Mouse (Mus musculus) liver, embryonic 16.5 days (tissue): Measurements from ENCODE around the gene Gm20547. TPM values are rescaled to one million over a fixed set of nuclear protein-coding genes. Genes with fewer than 3 reads are reported as not detected.
A peak's percentile ranks its signal among the peaks of the same experiment; 100 is the strongest.

Experiments
- ATAC-seq: fragments of 200-750 bp; cut with Nextera tagmentation; 2 replicates; pipeline ENCODE4 v1.8.0; 2017; ENCODE audit warnings: low read depth, mild to moderate bottlenecking, moderate number of reproducible peaks, moderate library complexity
- H3K27ac ChIP-seq: fragments of 300-500 bp; sonication (generic); 2 replicates; pipeline ENCODE4 v1.5.1; 2014; ENCODE audit warnings: mild to moderate bottlenecking, low read length
- H3K27me3 ChIP-seq: fragments of 300-500 bp; sonication (generic); 2 replicates; pipeline ENCODE4 v1.6.1; 2014; ENCODE audit warnings: low read depth, low read length, mixed read lengths; ENCODE audit not compliant: control insufficient read depth, insufficient read depth
- H3K36me3 ChIP-seq: fragments of 300-500 bp; sonication (generic); 2 replicates; pipeline ENCODE4 v1.6.1; 2014; ENCODE audit warnings: mild to moderate bottlenecking; ENCODE audit not compliant: control insufficient read depth, insufficient read depth
- H3K4me1 ChIP-seq: fragments of 300-500 bp; sonication (generic); 2 replicates; pipeline ENCODE4 v1.6.1; 2014; ENCODE audit warnings: low read depth, low read length, mixed read lengths; ENCODE audit not compliant: control insufficient read depth
- H3K4me2 ChIP-seq: fragments of 300-500 bp; sonication (generic); 2 replicates; pipeline ENCODE4 v1.6.1; 2014; ENCODE audit warnings: low read depth, low read length, mixed read lengths
- H3K4me3 ChIP-seq: fragments of 300-500 bp; sonication (generic); 2 replicates; pipeline ENCODE4 v1.5.1; 2014; ENCODE audit warnings: low read depth, mild to moderate bottlenecking, low read length
- H3K9ac ChIP-seq: fragments of 300-500 bp; sonication (generic); 2 replicates; pipeline ENCODE4 v1.6.1; 2014; ENCODE audit warnings: low read depth, low read length
- H3K9me3 ChIP-seq: fragments of 300-500 bp; sonication (generic); replicated peaks from 2 replicates; pipeline ENCODE4 v1.6.1; 2016; ENCODE audit warnings: low read length; ENCODE audit not compliant: control insufficient read depth
- WGBS: fragments of 180-500 bp; shearing (Covaris S2); extraction: QIAGEN DNeasy Blood & Tissue Kit; methylation state at CpG from one replicate; pipeline ENCODE4 v1.1.7; 2014; ENCODE audit not compliant: insufficient replicate concordance; 5-methylcytosine and 5-hydroxymethylcytosine counted together
- microRNA-seq: library from miRNA; unstranded; fragments of <30 nt; microRNA quantifications from one replicate; pipeline ENCODE4, GENCODE M21; 2016
- polyA plus RNA-seq: library from polyadenylated mRNA; unstranded; fragments of >200 nt; fragmentation: Nextera tagmentation; extraction: Ambion mirVana; gene quantifications from 2 replicates; pipeline ENCODE4 v1.2.1, GENCODE M21; 2015

Gm20547 gene
- polyA plus RNA-seq, 1 experiment from 2014 or later: not detected

DNA sequence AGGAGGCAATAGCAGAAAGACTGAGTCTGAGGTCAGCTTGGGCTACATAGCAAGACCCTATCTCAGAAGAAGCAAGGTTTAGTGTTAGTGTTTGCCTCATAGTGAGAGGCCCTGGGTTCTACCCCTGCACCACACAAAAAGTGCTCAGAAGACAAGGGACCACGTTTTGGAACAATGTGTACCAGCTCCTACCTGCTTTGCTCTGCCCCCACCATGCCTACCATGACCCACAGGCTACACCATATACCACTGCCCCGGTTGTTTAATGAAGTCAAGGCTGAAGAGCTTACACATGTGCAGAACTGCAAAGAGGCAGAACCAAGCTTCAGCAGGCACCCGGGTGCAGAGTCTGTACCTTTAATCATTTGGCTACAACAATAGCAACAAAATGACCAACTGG lies 74.7 kb downstream of the Gm20547 start:
- Histone ChIP-seq H3K4me2 (no peak overlapping the region), H3K4me3 (no peak overlapping the region), H3K9ac (no peak overlapping the region), H3K27ac (no peak overlapping the region), H3K9me3 (peaks cover 4% of the 10 kb centered on the region), H3K4me1 (no peaks in the 10 kb centered on the region; the same call in 1 of the 2 replicates), H3K36me3 (no peaks in the 10 kb centered on the region), H3K27me3 (no peaks in the 10 kb centered on the region)
- no peak for ATAC-seq
- WGBS: 48% methylated on average over 3 of the region's 3 CpGs

Small RNAs within 50 kb of the gene (microRNA-seq; reads per million reads assigned to microRNA genes)
- gene Mir6970 (not detected), gene Mir6971 (3.0 reads per million, percentile 8 among the genes with 10 or more reads in this experiment), gene Mir6972 (2.0 reads per million)

Other genes with a start within 250 kb of the Gm20547 start
- gene Fkbpl, start 237.3 kb downstream of the Gm20547 start, polyA plus RNA-seq: 3.7 and 4.6 TPM in 2 replicates
- 17.7 and 17.8 TPM in 2 replicates for gene Atf6b, start 234.9 kb downstream of the Gm20547 start, polyA plus RNA-seq
- gene Tnxb, start 211.5 kb downstream of the Gm20547 start, polyA plus RNA-seq: 0.20 and 0.27 TPM in 2 replicates
- 19.6 and 26.6 TPM in 2 replicates for gene C4b, start 138.2 kb downstream of the Gm20547 start, polyA plus RNA-seq
- 0.70 and 4.9 TPM in 2 replicates for gene Cyp21a1, start 77.5 kb downstream of the Gm20547 start, polyA plus RNA-seq
- 10.7 and 11.7 TPM in 2 replicates for gene Stk19, start 45.1 kb downstream of the Gm20547 start, polyA plus RNA-seq
- gene Dxo, start 45.0 kb downstream of the Gm20547 start, polyA plus RNA-seq: 25.6 and 27.6 TPM in 2 replicates
- gene Skiv2l, start 31.8 kb downstream of the Gm20547 start, polyA plus RNA-seq: 24.8 and 27.3 TPM in 2 replicates
- 41.4 and 42.3 TPM in 2 replicates for gene Nelfe, start 31.7 kb downstream of the Gm20547 start, polyA plus RNA-seq
- 384 and 472 TPM in 2 replicates for gene Cfb, start 19.5 kb downstream of the Gm20547 start, polyA plus RNA-seq
- 0.26 and 0.37 TPM in 2 replicates for gene Zbtb12, start 2.6 kb downstream of the Gm20547 start, polyA plus RNA-seq
- 30.6 and 33.9 TPM in 2 replicates for gene C2, start 16.2 kb upstream of the Gm20547 start, polyA plus RNA-seq
- gene Ehmt2, start 16.4 kb upstream of the Gm20547 start, polyA plus RNA-seq: 12.4 and 15.2 TPM in 2 replicates
- gene Slc44a4, start 32.4 kb upstream of the Gm20547 start, polyA plus RNA-seq: 2.6 and 3.6 TPM in 2 replicates
- gene Neu1, start 49.2 kb upstream of the Gm20547 start, polyA plus RNA-seq: 17.8 and 20.6 TPM in 2 replicates
- gene Hspa1b, start 77.2 kb upstream of the Gm20547 start, polyA plus RNA-seq: 0.05 TPM in 1 of 2 replicates, not detected in the other
- gene Gm20481, start 87.9 kb upstream of the Gm20547 start, polyA plus RNA-seq: not detected in 2 replicates
- gene Hspa1a, start 90.1 kb upstream of the Gm20547 start, polyA plus RNA-seq: 0.87 and 1.5 TPM in 2 replicates
- 0.21 and 0.27 TPM in 2 replicates for gene Hspa1l, start 90.7 kb upstream of the Gm20547 start, polyA plus RNA-seq
- gene Lsm2, start 99.8 kb upstream of the Gm20547 start, polyA plus RNA-seq: 97.6 and 103 TPM in 2 replicates
- gene Vars, start 118.9 kb upstream of the Gm20547 start, polyA plus RNA-seq: 82.2 and 90.1 TPM in 2 replicates
- gene Vwa7, start 134.5 kb upstream of the Gm20547 start, polyA plus RNA-seq: 0.09 and 0.13 TPM in 2 replicates
- gene Sapcd1, start 146.0 kb upstream of the Gm20547 start, polyA plus RNA-seq: 2.2 and 2.6 TPM in 2 replicates
- gene Msh5, start 164.7 kb upstream of the Gm20547 start, polyA plus RNA-seq: 4.2 and 4.6 TPM in 2 replicates
- gene Clic1, start 167.9 kb upstream of the Gm20547 start, polyA plus RNA-seq: 112 and 121 TPM in 2 replicates
- gene Ddah2, start 177.0 kb upstream of the Gm20547 start, polyA plus RNA-seq: 16.3 and 18.1 TPM in 2 replicates
- gene Ly6g6c, start 183.3 kb upstream of the Gm20547 start, polyA plus RNA-seq: 0.24 and 0.37 TPM in 2 replicates
- 3.4 and 4.5 TPM in 2 replicates for gene Mpig6b, start 184.1 kb upstream of the Gm20547 start, polyA plus RNA-seq
- gene Ly6g6e, start 194.9 kb upstream of the Gm20547 start, polyA plus RNA-seq: 0.17 TPM in 1 of 2 replicates, not detected in the other
- gene Ly6g6d, start 196.0 kb upstream of the Gm20547 start, polyA plus RNA-seq: 0.55 and 0.77 TPM in 2 replicates
- 4.0 and 5.7 TPM in 2 replicates for gene Ly6g6f, start 203.6 kb upstream of the Gm20547 start, polyA plus RNA-seq
- 47.4 and 52.1 TPM in 2 replicates for gene Abhd16a, start 207.2 kb upstream of the Gm20547 start, polyA plus RNA-seq
- gene Ly6g5c, start 226.2 kb upstream of the Gm20547 start, polyA plus RNA-seq: not detected in 2 replicates
- 0.33 and 0.35 TPM in 2 replicates for gene Ly6g5b, start 233.4 kb upstream of the Gm20547 start, polyA plus RNA-seq
- 12.4 and 12.9 TPM in 2 replicates for gene Gpank1, start 239.4 kb upstream of the Gm20547 start, polyA plus RNA-seq
- 115 and 123 TPM in 2 replicates for gene Csnk2b, start 240.0 kb upstream of the Gm20547 start, polyA plus RNA-seq
- 2.7 TPM in 2 replicates for gene D17H6S53E, start 244.3 kb upstream of the Gm20547 start, polyA plus RNA-seq